Mouse (Mus musculus) kidney, postnatal 0 days (tissue): ENCODE measurements around the gene Cbwd1. TPM values are rescaled to one million over a fixed set of nuclear protein-coding genes. Genes with fewer than 3 reads are reported as not detected.

ENCODE experiments used
- ATAC-seq: fragments of 200-750 bp; cut with Nextera tagmentation; replicated peaks from 2 replicates; pipeline ENCODE4 v1.8.0; 2017; ENCODE audit warnings: low read depth, moderate number of reproducible peaks, moderate TSS enrichment, moderate library complexity; ENCODE audit not compliant: low FRiP score
- DNase-seq: peaks from one replicate; pipeline ENCODE4 v3.0.0-alpha.2; 2016; ENCODE audit warnings: low spot score
- H3K27ac ChIP-seq: fragments of 300-500 bp; sonication (generic); 2 replicates; pipeline ENCODE4 v1.5.1; 2014; ENCODE audit warnings: mild to moderate bottlenecking
- H3K27me3 ChIP-seq: fragments of 300-500 bp; sonication (generic); 2 replicates; pipeline ENCODE4 v1.6.1; 2014; ENCODE audit warnings: low read length, mixed read lengths; ENCODE audit not compliant: insufficient read depth
- H3K36me3 ChIP-seq: fragments of 300-500 bp; sonication (generic); 2 replicates; pipeline ENCODE4 v1.6.1; 2014; ENCODE audit warnings: low read length, mixed read lengths; ENCODE audit not compliant: insufficient read depth
- H3K4me1 ChIP-seq: fragments of 300-500 bp; sonication (generic); replicated peaks from 2 replicates; pipeline ENCODE4 v1.6.1; 2014; ENCODE audit warnings: antibody characterized with exemption, low read length, mixed read lengths; ENCODE audit not compliant: insufficient read depth
- H3K4me2 ChIP-seq: fragments of 300-500 bp; sonication (generic); 2 replicates; pipeline ENCODE4 v1.6.1; 2014; ENCODE audit warnings: mild to moderate bottlenecking, low read length, moderate library complexity, mixed read lengths
- H3K4me3 ChIP-seq: fragments of 300-500 bp; sonication (generic); replicated peaks from 2 replicates; pipeline ENCODE4 v1.5.1; 2014; ENCODE audit warnings: low read depth, low read length
- H3K9ac ChIP-seq: fragments of 300-500 bp; sonication (generic); 2 replicates; pipeline ENCODE4 v1.6.1; 2014; ENCODE audit warnings: low read depth, low read length
- H3K9me3 ChIP-seq: fragments of 300-500 bp; sonication (generic); replicated peaks from 2 replicates; pipeline ENCODE4 v1.6.1; 2016; ENCODE audit warnings: low read length, inconsistent platforms, mixed read lengths
- CTCF ChIP-seq: IDR thresholded peaks from 2 replicates; pipeline ENCODE4 v1.5.1; 2016; ENCODE audit warnings: antibody characterized with exemption, low read depth, mild to moderate bottlenecking, moderate library complexity
- WGBS: fragments of 180-500 bp; shearing (Covaris S2); extraction: QIAGEN DNeasy Blood & Tissue Kit; methylation state at CpG from one replicate; pipeline ENCODE4 v1.1.7; 2014; 5-methylcytosine and 5-hydroxymethylcytosine counted together
- polyA plus RNA-seq: library from polyadenylated mRNA; unstranded; fragments of >200 nt; fragmentation: Nextera tagmentation; extraction: Ambion mirVana; gene quantifications from 2 replicates; pipeline ENCODE4 v1.2.1, GENCODE M21; 2015

Gene Cbwd1
- polyA plus RNA-seq, 1 experiment from 2014 or later = 19.8 TPM

- Histone ChIP-seq H3K9me3 (no peaks in the 10 kb centered on the region), H3K27ac (no peak overlapping the region), H3K4me3 (no peak overlapping the region), H3K9ac (no peak overlapping the region), H3K4me1 (no peaks in the 10 kb centered on the region), H3K36me3 (no peaks in the 10 kb centered on the region), H3K4me2 (no peak overlapping the region), H3K27me3 (no peaks in the 10 kb centered on the region)
- TF ChIP-seq CTCF = no peak
- DNase-seq (no peak), ATAC-seq (no peak)
- WGBS = 75% methylated on average over 2 of the region's 2 CpGs
Measured at GRCm38 (mm10) chr19:24966203-24966602, 4.8 kb upstream of the Cbwd1 start.

GRCm38 (mm10) chr19:24958531-24958930, 2.9 kb downstream of the Cbwd1 start:
- peak; percentile 81 for TF ChIP-seq CTCF
- ATAC-seq = no peak
- Histone ChIP-seq H3K4me1 (0 out of 2 replicates have a peak, but pooled peaks cover 4% of the 10 kb centered on the region), H3K4me2 (no peak overlapping the region), H3K27ac (no peak overlapping the region), H3K9ac (no peak overlapping the region), H3K36me3 (peaks cover 9% of the 10 kb centered on the region), H3K9me3 (no peaks in the 10 kb centered on the region), H3K4me3 (no peak overlapping the region), H3K27me3 (no peaks in the 10 kb centered on the region)
- 36% methylated on average over 3 of the region's 3 CpGs for WGBS
- DNase-seq = peak; percentile 85

DNA sequence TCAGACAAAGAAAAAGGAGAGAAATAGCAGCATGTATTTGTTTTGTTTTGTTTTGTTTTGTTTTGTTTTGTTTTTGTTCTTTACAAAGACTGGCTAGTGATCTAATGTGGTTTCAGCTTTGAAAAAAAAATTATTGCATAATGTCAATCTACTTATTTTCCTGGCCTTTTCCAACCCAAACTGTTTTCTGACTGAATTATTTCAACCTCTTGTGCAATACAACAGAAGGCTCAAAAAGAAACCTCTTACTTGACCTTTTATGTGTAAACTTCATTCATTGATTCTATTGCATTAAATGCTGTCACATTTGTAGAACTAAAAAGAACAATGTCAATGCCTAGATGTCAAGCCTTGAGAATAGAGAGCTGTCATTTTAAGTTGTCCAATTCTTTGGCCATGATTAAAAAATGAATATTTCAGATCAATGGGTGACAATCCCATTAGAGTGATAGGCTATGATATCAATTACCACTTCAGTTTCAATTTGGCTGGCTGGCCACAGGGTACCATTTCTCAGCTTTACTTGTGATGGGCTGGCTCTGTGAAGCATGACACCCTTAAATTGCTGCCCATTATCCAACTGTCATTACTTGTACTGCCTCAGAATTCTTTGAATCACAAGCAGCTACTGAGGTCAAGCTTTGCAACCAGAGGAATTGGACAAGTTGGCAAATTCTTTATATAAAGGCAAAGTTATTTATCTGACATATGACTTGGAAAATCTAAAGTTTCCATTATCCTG, 15.7 kb downstream of the Cbwd1 start:
- Histone ChIP-seq H3K4me1 (no peaks in the 10 kb centered on the region), H3K4me3 (no peak overlapping the region), H3K27me3 (no peaks in the 10 kb centered on the region), H3K9me3 (no peaks in the 10 kb centered on the region), H3K9ac (no peak overlapping the region), H3K4me2 (no peak overlapping the region), H3K36me3 (peaks cover 2% of the 10 kb centered on the region; the same call in 1 of the 2 replicates), H3K27ac (no peak overlapping the region)
- TF ChIP-seq CTCF = no peak
- no peak for ATAC-seq
- DNase-seq = no peak

DNA sequence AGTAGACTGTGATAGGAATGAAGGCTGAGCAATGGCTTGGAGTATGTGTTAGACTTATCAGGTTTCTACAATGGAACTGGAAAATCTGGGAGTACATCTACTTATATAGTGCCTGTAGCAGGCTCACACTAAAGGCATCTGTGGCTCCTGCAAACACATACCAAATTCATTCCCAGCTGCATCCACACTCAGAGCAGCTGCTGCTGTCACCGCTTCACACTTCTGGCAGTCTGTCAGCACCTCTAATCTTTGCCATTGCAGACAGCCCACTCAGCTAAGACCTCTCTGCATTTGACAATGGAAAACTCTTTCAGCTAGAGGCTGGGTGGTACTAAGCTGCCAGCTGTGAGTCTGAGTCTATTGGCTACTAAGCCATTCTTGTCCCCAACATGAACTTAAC, 24.3 kb downstream of the Cbwd1 start:
- H3K4me1 ChIP-seq = no peaks in the 10 kb centered on the region
- TF ChIP-seq CTCF = no peak
- H3K27ac ChIP-seq = no peak overlapping the region
- DNase-seq (no peak), ATAC-seq (no peak)
- no peaks in the 10 kb centered on the region for H3K27me3 ChIP-seq
- no peak overlapping the region for H3K4me3 ChIP-seq
- 0 out of 2 replicates have a peak, but pooled peaks cover 3% of the 10 kb centered on the region for H3K36me3 ChIP-seq
- no peak overlapping the region for H3K4me2 ChIP-seq
- no peaks in the 10 kb centered on the region for H3K9me3 ChIP-seq
- H3K9ac ChIP-seq = no peak overlapping the region
- WGBS = 80% methylated on average over 1 of the region's 1 CpGs

GRCm38 (mm10) chr19:24929041-24929440, 32.4 kb downstream of the Cbwd1 start:
- 44% methylated on average over 1 of the region's 1 CpGs for WGBS
- Histone ChIP-seq H3K4me3 (no peak overlapping the region), H3K4me1 (no peaks in the 10 kb centered on the region), H3K9me3 (no peaks in the 10 kb centered on the region), H3K9ac (no peak overlapping the region), H3K4me2 (no peak overlapping the region), H3K27ac (no peak overlapping the region), H3K36me3 (no peaks in the 10 kb centered on the region), H3K27me3 (no peaks in the 10 kb centered on the region)
- ATAC-seq (no peak), DNase-seq (peak; percentile 7)
- no peak for TF ChIP-seq CTCF

DNA sequence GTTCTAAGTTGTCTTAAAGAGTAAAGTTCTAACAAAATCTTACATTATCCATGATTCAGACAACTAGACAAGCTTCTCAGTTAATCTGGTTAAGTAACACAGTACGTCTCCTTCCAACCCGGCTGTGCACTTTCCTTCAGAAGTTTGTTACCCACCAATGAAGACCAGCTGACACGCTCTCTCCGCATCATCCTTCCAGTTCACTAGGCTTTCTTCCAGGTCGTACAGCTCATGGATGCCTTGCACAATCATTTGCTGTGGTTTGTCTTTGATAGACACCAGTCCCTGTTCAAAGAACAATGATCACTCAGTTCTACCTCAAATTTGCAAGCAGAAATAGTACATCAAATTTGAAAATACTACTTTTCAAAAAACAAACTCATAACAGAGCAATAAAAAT, 40.5 kb downstream of the Cbwd1 start:
- no peaks in the 10 kb centered on the region for H3K9me3 ChIP-seq
- no peak for ATAC-seq
- H3K9ac ChIP-seq = no peak overlapping the region
- H3K27me3 ChIP-seq = no peaks in the 10 kb centered on the region
- H3K4me1 ChIP-seq = no peaks in the 10 kb centered on the region
- H3K27ac ChIP-seq = no peak overlapping the region
- DNase-seq = no peak
- no peak overlapping the region for H3K4me2 ChIP-seq
- TF ChIP-seq CTCF = no peak
- WGBS = 93% methylated on average over 5 of the region's 5 CpGs
- peaks cover 11% of the 10 kb centered on the region; the same call in 1 of the 2 replicates for H3K36me3 ChIP-seq
- no peak overlapping the region for H3K4me3 ChIP-seq
